Mouse (Mus musculus): Measurements from ENCODE around the gene Serpine1. TPM values are rescaled to one million over a fixed set of nuclear protein-coding genes. Genes with fewer than 3 reads are reported as not detected.

Serpine1 gene
- total RNA-seq, 2 experiments from 2014 or later, result 0.37 to 0.56 TPM

DNA sequence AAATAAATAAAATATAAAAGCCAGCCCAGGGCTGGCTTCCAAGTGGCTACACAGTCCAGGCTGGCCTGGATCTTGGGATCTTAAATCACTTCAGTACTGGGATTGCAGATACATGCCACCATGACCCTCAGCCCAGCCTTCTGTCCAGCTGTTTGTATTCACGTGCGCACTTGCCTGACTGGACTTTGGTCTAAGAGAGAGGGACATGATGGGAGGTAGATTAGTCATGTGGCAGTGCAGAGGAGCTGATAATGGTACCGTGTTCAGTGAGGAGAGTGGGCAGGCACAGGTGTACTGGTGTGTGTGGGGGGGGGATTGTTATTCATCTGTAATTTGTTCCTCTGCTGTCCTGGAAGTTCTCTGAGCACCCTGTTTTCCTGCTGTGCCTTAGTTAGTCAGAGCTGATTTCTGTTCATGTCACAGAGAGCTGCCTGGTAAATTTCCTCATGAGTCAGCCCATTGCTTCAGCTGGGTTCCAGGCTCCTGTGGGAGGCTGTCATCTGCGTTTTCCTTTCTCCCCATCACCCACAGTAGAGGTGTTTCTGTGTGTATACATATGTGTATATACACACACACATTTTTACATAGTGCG, 20.1 kb downstream of the Serpine1 start:
- peak in 1 of 2 experiments; percentile 45 for DNase-seq

DNA sequence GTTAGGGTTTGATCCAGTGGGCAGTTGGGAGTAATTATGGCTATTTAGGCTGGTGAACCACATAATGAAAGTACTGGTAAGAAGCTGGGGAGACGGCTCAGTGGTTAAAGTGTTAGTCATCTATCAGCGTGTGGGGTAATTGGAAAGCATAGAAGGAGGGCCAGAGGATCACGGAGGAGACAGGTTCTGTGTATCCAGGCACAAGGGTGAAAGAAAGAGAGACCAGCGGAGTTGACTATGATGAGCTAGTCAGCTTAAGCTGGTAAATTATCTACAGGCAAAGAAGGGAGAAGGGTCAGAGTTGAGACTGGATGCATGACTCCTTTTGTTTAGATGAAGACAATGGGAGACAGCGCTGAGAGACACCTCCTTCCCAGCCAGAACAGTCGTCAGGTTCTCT, 20.9 kb downstream of the Serpine1 start:
- DNase-seq, result no peak

DNA sequence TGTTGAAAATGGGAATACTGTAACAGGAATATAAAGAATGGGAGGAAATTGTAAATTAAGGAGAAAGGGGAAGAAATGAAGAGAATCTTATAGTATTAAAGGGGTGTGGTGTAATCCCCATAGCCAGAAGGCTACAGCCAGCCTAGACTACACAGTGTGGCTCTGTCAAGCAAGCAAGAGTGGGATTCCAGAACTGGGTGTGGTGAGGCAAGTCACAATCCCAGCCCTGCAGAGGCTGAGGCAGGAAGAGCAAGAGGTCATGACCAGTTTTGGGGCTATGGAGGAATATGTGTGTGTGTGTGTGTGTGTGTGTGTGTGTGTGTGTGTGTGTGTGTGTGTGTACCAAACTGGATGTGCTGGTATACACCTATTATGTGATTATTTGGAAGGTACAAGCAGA, 25.1 kb downstream of the Serpine1 start:
- DNase-seq, result no peak

DNA sequence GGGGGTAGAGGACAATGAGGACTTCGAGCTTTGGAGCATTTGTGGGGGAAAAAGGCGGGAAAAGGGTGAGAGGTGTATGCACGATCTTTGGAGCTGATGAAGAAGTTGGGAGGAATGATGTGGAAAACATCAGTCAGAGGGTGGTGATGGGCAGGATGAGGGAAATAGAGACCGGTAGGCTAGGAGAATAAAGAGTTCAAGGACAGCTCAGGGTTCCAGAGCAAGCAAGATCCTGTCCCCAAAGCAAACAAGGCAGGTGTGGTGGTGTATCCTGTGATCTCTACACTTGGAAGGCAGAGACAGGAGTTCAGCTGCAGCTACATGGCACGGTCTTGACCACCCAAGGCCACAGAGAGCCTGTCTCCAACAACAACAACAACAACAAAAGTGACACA, 25.7 kb downstream of the Serpine1 start:
- DNase-seq, result no peak

DNA sequence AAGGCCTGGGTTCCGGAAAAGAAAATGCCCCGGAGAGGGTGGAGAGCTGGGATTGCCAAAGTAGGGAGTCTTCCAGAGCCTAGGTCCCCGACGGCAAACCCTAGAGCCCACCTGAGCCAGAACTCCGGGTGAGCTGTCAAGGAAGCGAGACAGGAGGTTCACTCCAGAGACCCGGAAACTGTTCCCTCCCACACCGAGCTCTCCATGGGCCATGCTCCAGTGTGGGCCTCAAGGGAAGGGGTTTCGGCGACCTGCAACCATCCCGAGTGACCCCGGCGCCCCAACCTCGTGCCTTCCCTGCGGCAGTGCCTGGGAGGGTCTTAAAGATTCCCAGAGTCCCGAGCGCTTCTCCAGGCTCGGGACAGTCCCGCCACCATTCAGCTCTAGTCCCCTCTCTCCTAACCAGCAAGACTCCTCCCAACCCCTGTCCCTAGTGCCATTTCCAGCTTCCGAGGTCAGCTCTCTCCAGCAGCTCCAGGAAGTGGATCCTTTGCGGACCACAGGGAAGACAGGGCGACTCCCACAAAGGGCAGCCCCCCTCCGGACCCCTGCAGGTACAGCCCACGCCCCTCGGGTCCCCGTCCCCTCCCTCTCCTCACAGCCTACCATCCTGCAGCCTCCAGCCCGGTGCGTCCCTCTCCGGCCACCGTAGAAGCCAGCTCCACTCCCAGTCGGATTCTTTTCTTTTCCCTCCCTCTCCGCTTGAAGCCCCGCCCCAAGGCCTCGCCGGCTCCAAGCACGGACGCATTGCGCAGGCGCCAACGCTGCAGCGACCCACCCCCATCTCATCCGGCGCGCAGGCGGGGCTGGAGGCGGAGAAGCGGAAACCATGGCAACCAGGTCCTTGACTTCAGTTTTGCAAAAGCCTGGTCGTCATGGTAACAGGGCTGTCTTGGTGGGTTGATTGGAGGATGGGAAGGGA, 26.4 kb downstream of the Serpine1 start, which contains the start of gene Ap1s1:
Ap1s1 (minus strand) TSS at position 734 of the 922 bp plus-strand sequence.
- DNase-seq, result peak; percentile 99

DNA sequence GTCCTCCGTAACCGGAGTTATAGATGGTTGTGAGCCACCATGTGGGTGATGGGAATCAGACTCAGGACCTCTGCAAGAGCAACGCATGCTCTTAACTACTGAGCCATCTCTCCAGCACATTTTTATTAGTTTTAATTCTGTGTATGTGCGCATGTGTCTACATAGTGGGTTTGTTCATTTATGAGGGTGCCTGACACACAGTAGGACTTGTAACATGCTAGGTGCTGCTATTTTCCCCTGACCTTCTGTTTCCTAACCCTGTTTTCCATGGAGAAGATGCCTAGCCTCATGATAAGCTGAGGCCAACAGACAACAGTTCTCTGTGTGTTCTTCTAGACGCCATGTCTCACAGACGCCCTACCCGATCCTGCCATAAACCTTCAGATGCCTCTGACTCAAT, 28.1 kb downstream of the Serpine1 start:
- no peak for DNase-seq

DNA sequence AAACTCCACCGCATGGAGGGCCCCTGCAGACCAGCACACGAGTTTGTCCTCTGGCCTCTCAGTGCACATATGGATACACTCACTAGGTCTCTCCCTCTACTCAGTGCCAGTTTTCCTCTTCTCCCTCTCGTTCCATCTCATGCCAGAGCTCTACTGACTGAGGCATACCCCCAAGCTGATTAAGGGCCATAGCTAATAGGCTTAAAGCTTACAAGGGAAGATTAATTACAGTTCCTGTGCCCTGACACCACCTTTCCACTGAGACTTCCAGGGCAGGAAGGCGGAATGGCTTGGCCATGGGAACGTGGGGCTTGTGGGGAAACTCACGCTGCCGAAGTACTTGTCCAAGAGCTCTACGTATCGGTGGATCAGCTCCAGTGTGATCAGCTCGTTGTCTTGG, 30.6 kb downstream of the Serpine1 start:
- DNase-seq, result no peak

DNA sequence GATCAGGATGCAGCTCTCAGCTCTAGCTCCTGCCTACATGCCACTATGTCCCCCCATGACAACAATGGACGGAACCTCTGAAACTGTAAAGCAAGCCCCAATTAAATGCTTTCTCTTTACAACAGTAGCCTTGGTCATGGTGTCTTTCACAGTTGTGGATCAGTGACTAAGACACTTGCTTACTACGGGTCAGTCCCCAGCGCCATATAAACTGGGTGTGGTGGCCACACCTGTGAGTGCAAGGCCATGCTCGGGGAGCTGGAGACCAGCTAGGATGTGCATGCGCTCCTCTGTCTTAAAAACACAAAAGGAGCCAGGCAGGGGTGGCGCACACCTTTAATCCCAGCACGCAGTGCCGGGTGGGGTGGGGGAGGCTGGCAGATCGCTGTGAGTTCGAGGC, 32.6 kb downstream of the Serpine1 start:
- DNase-seq, result no peak

DNA sequence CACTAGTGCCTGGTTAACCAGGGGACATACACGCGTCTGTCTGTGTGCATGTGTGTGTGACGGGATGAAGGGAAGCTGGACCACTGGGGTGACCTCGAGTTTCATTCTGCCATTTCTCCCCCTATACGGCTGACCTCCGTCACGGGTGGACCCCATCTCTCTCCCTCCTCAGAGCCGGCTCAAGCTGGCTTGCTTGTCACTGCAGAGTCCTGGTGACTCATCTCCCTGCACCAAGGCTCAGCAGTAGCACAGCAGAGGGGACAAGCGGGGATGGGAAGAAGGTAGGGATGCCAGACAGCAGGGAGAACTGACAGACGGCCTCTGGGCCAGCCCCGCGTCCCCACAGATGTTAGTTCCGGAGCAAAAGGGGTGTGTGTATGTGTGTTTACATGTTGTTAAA, 35.9 kb downstream of the Serpine1 start:
- no peak for DNase-seq

DNA sequence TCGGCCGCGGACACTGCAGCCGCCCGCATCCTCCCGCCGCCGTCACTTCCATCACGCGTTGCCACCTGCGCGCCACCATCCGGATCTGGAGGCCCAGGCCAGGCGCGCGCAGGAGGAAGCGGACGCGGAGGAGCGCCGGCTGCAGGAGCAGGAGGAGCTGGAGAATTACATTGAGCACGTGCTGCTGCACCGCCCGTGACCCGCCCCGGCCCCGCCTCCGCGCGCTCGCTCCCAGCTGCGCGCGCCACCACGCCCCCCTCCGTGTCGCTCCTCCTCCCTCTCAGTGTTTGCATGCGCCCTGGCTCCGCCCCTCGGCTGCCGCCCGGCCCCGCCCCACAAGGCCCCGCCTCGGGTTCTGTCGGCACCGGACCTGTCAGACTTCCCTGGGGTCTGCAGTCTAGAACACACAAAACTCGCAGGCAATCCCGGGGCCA, 39.4 kb downstream of the Serpine1 start:
- DNase-seq, result peak; percentile 82

DNA sequence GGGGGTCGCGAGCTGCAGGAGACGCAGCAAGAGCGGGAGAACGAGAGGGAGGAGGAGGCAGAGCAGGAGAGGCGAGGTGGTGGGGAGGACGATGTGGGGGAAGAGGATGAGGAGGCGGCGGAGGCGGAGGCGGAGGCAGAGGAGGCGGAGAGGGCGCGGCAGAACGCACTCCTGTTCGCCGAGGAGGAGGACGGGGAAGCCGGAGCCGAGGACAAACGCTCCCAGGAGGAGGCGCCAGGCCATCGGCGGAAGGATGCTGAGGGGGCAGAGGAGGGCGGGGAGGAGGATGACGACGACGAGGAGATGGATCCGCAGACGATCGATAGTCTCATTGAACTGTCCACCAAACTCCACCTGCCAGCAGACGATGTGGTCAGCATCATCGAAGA, 40.0 kb downstream of the Serpine1 start:
- peak; percentile 52 to 66 for DNase-seq

DNA sequence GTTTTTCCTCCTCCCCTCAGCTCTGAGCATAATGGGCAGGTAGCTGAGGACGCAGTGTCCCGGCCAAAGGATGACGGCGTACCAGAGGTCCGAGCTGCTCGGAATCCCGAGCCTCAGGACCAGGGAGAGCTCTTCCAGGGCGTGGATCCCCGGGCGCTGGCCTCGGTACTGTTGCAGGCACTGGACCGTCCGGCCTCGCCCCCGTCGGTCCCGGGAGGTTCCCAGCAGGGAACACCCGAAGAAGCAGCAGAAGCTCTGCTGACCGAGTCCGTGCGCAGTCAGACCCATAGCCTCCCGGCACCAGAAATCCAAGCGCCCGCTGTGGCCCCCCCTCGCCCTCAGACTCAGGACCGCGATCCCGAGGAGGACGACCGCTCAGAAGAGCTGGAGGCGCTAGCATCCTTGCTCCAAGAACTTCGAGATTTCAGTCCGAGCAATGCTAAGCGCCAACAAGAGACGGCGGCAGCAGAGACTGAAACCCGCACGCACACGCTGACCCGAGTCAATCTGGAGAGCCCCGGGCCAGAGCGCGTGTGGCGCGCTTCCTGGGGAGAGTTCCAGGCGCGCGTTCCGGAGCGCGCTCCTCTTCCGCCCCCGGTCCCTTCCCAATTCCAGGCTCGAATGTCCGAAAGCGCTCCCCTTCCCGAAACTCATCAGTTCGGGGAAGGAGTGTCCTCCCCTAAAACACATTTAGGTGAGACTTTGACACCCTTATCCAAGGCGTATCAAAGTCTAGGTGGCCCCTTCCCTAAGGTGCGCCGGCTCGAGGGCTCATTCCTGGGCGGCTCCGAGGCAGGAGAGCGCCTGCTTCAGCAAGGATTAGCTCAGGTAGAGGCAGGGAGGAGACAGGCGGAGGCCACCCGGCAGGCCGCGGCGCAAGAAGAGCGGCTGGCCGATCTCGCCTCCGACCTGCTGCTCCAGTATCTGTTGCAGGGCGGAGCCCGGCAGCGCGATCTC, 40.7 kb downstream of the Serpine1 start:
- peak in 1 of 2 experiments; percentile 18 for DNase-seq

DNA sequence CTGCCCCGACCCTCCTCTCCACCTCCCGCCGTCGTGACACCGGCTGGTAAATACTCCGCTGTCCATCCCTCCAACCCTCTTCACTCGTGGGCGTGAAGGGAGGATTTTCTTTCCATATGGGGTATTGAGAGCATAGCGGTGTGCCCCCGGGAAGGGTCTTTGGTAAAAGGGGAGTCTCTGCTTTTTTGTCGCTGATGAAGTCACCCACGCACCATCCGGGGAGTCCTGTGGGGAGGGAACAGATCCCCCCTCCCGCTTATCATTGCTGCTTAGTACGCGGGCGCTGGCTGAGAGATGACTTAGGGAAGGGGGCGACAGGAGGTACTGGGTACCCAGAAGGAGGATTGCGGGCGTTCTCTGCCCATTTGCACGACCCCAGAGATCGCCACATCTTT, 41.7 kb downstream of the Serpine1 start:
- DNase-seq, result peak; percentile 62 to 66

DNA sequence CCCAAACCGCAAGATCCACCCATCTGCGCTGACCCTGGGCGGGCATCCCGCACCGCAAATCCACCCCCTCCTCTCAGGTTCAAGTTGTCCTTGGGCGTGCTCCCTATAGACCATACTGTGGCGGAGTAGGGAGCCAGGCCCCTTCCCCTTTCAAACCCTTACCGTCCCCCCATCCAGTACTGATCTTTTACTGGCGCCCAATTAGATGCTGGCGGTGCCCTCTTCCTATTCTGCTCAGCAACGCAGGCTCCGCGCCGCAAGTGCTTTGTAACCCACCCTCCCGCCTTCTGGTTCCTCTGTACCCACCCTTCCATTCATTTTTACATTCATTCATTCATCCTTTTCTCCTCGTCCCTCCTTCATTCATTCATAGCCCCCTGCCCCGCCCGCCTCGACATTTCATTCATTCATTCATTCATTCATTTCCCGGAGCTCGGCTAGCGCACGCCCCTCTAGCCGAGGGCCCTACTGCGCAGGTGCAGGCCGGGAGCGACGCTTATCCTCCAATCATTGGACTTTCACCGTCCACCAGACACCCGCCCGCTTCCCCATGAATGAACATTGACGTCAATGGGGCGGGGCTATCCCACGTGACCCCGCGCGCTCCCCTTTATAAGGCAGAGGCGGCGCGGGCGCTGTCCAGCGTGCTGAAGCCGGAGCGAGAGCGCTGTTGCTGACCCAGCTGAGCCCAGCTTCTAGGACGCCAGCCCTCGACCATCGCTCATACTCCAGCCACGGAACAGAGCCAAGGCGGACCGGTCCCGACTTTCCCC, 42.2 kb downstream of the Serpine1 start:
- peak; percentile 92 to 94 for DNase-seq

DNA sequence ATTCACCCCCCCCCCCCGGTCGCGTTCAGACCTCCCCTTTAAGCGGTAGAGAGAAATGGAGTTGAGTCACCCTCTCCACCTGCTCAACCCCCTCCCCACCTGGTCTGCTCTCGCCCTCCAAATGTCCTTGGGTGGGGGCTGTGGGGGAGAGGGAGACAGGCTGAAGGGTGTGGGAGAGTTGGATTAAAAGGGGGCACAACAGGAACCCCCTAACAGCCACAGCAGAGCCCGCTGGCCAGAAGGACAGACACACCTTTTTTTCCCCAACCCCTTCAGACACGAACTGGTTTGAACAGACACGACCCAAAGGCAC, 42.8 kb downstream of the Serpine1 start:
- DNase-seq, result no peak

DNA sequence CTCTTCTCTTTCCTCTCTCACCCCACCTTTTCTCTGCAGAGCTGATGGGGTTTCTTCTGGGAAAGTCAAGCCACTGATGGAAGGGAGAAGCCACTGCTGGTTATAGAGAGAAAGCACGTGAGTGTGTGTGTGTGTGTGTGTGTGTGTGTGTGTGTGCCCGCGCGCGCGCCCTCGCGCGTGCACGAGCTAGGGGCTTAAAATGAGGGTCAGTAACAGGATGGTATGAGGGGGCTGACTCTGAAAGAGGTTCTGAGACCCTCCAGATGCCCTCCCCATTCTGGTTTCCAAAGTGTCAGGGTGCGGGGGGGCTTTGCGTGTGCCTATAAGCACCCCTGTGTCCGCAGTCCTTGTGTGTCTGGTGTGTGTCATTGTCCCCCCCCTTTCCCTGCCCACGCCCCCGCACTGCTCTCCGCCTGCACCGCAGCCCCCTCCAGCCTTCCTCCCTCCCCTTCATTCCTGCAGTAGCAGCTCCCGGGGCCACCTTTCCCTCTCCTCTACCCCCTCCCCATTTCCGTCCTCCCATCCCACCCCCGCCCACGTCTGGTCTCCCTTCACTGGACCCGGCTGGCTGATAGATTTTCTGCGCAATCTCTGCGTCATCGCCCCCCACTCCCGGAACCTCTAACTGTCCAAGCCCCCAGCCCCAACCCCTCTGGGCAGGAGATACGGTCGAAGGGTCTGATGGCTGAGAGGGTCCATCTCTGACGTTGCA, 43.4 kb downstream of the Serpine1 start:
- DNase-seq, result no peak

DNA sequence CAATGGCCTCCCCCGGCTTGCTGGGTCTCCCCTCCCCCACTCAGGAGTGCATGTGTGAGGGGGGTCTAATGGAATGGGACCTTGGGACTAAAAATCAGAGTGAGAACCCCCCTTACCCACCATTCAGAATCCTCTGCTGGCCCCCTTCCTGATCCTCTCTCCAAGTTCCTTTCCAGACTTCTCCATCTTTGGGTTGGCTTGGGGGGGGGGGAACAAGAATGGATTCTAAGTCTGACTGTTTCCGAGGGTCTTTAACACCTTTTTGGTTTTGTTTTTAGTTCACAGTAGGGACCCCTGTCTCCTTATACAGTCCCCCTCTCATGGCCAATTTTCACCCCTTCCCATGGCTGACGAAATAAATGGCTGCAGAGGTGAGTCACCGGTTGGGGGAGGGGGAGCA, 46.0 kb downstream of the Serpine1 start, which contains the start of gene Vgf:
Vgf (plus strand) TSS at position 301 of the 400 bp plus-strand sequence.
- no peak for DNase-seq

DNA sequence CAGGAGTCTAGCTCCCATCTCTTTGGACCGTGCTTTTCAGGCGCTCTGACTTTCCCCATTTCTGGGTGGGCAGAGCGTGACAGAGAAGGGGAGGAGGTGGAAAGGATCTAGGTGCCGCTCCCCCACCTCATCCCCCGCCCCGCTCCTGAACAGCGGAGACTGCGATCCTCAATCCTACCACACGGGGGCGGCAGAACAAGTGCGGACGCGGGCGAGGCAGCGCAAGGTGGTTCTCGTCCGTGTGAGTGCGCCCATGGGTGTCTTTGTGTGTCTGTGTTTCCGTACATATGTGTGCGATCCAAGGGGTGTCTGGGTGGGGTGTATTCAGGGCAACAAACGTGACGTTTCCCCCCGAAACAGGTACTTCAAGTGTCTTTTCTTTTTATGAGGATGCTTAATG, 46.9 kb downstream of the Serpine1 start:
- DNase-seq, result peak; percentile 71 to 81

DNA sequence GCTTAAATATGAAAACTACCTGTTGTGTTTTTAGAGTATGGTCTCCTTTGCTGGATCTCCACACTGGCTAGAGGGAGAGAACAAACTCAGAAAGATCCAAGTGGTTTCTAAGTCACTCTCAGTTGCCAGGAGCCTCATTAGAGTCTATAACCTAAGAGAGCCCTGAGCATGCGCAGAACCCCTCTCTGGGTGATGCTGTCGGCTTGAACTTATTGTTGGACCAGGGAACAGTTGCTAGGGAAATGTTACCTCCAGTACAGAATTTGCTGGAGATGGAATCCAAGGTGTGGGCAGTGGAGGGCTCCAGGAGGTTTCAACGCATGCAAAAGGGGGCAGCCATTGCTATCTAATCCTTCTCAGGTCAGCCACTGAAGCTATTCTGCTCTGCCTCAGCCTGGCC, 47.8 kb downstream of the Serpine1 start:
- DNase-seq, result no peak

DNA sequence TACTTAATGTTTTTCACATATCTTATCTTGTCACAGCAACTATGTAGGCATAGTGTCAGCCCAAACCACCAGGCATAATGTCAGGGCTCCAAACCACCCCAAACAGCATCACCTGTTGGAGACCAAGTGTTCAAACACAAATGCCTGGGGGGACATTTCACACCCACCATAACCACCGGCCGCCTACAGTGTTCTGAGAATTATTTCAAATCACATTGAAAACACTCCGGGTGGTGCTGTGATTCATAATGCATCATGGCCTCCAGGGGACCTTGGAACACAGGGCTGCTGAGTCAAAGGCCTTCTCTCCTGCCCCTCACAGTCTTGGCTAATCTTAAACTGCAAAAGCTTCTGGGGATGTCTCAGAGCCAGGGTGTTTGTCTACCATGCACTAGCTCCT, 56.2 kb downstream of the Serpine1 start:
- DNase-seq, result no peak

DNA sequence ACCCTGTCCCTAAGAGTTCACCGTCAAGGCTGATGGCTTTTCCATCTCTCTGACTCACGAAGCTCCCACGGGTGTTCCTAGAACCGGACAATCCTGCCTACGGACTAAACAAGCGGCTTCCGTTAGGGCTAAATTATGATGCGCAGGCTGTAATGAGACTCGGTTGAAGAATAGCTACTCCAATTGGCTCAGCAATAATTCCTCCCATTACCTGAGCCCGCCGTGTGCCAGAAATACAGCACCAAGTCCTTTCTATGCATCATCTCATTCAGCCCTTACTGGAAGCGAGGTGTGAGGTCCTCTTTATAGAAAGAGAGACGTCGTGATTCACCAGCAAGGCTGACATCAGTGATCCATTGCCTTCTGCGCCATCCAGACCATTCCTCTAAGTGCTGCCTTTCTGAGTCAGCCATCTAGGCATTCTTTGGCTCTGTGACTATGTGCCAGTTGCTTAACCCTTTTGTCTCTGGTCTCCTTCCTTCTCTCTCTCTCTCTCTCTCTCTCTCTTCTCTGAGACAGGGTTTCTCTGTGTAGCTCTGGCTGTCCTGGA, 59.6 kb downstream of the Serpine1 start:
- no peak for DNase-seq

Data from layer of hippocampus, postnatal 36 days (tissue).